Mouse (Mus musculus) midbrain, postnatal 0 days (tissue): ENCODE results near the gene Cdkn2b. TPM values are rescaled to one million over a fixed set of nuclear protein-coding genes. Genes with fewer than 3 reads are reported as not detected.

Source experiments
- ATAC-seq: fragments of 200-750 bp; cut with Nextera tagmentation; 2 replicates; pipeline ENCODE4 v1.8.0; 2017; ENCODE audit warnings: moderate number of reproducible peaks, mild to moderate bottlenecking, moderate TSS enrichment, moderate library complexity; ENCODE audit not compliant: low FRiP score
- DNase-seq: peaks from one replicate; pipeline ENCODE4 v3.0.0-alpha.2; 2015; ENCODE audit warnings: low spot score
- H3K27ac ChIP-seq: fragments of 300-500 bp; sonication (generic); 2 replicates; pipeline ENCODE4 v1.5.1; 2014; ENCODE audit warnings: low read depth, mild to moderate bottlenecking, low read length, mixed read lengths
- H3K27me3 ChIP-seq: fragments of 300-500 bp; sonication (generic); 2 replicates; pipeline ENCODE4 v1.6.1; 2014; ENCODE audit warnings: low read length, control low read depth, mixed read lengths; ENCODE audit not compliant: insufficient read depth
- H3K36me3 ChIP-seq: fragments of 300-500 bp; sonication (generic); 2 replicates; pipeline ENCODE4 v1.6.1; 2014; ENCODE audit warnings: low read length, control low read depth, mixed read lengths; ENCODE audit not compliant: insufficient read depth
- H3K4me1 ChIP-seq: fragments of 300-500 bp; sonication (generic); 2 replicates; pipeline ENCODE4 v1.6.1; 2014; ENCODE audit warnings: mild to moderate bottlenecking, control low read depth, antibody characterized with exemption, low read length, mixed read lengths; ENCODE audit not compliant: insufficient read depth
- H3K4me2 ChIP-seq: fragments of 300-500 bp; sonication (generic); 2 replicates; pipeline ENCODE4 v1.6.1; 2014; ENCODE audit warnings: low read depth, mild to moderate bottlenecking, low read length, mixed read lengths; ENCODE audit not compliant: poor library complexity, severe bottlenecking
- H3K4me3 ChIP-seq: fragments of 300-500 bp; sonication (generic); 2 replicates; pipeline ENCODE4 v1.5.1; 2014; ENCODE audit warnings: low read depth, mild to moderate bottlenecking, low read length, moderate library complexity
- H3K9ac ChIP-seq: fragments of 300-500 bp; sonication (generic); replicated peaks from 2 replicates; pipeline ENCODE4 v1.6.1; 2014; ENCODE audit warnings: mild to moderate bottlenecking, low read length, moderate library complexity, mixed read lengths; ENCODE audit not compliant: poor library complexity, severe bottlenecking
- H3K9me3 ChIP-seq: fragments of 300-500 bp; sonication (generic); 2 replicates; pipeline ENCODE4 v1.6.1; 2016; ENCODE audit warnings: low read length, control low read depth
- CTCF ChIP-seq: IDR thresholded peaks from 2 replicates; pipeline ENCODE4 v1.5.1; 2016; ENCODE audit warnings: antibody characterized with exemption, mild to moderate bottlenecking
- WGBS: fragments of 180-500 bp; shearing (Covaris S2); extraction: QIAGEN DNeasy Blood & Tissue Kit; methylation state at CpG from one replicate; pipeline ENCODE4 v1.1.7; 2014; 5-methylcytosine and 5-hydroxymethylcytosine counted together
- polyA plus RNA-seq: library from polyadenylated mRNA; unstranded; fragments of >200 nt; fragmentation: Nextera tagmentation; extraction: Ambion mirVana; gene quantifications from 2 replicates; pipeline ENCODE4 v1.2.1, GENCODE M21; 2015
- total RNA-seq: library from RNA; depleted of rRNA; stranded (reverse); fragments of >200 nt; gene quantifications from 2 replicates; pipeline ENCODE4 v1.2.3, GENCODE M21; 2014

The Cdkn2b gene
- total and polyA plus RNA-seq, 2 experiments from 2014 or later: 2.1 to 4.2 TPM

GRCm38 (mm10) chr4:89350938-89351451 lies 40.2 kb upstream of the Cdkn2b start:
- Histone ChIP-seq H3K27me3 (no peaks in the 10 kb centered on the region), H3K9ac (no peak overlapping the region), H3K36me3 (no peaks in the 10 kb centered on the region), H3K9me3 (no peaks in the 10 kb centered on the region), H3K4me3 (no peak overlapping the region), H3K4me1 (no peaks in the 10 kb centered on the region), H3K4me2 (no peak overlapping the region), H3K27ac (no peak overlapping the region)
- DNase-seq (no peak), ATAC-seq (no peak)
- TF ChIP-seq CTCF: no peak
- WGBS: 77% methylated on average over 6 of the region's 6 CpGs

DNA sequence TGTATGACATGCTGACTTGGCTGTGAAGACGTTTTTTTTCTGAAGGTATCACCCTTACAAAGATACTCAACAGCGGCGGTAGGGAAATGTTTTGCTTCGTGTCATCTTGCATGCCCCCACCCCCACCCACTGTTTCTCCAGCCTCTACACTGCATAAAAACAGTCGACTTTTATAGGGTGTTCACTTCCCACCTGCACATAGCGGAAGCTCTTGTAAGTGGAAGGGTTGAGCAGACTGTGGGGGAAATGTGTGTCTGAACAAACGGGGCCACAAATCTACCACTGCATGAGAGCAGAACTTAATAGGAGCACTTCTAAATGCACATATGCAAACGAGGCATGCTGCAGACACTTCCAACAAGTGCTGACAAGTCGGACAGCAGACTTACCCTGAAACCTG lies 39.6 kb upstream of the Cdkn2b start:
- no peak for ATAC-seq
- no peak overlapping the region for H3K4me2 ChIP-seq
- DNase-seq: no peak
- H3K4me3 ChIP-seq: no peak overlapping the region
- 70% methylated on average over 9 of the region's 9 CpGs for WGBS
- H3K9ac ChIP-seq: no peak overlapping the region
- no peaks in the 10 kb centered on the region for H3K27me3 ChIP-seq
- TF ChIP-seq CTCF: no peak
- H3K9me3 ChIP-seq: no peaks in the 10 kb centered on the region
- no peaks in the 10 kb centered on the region for H3K36me3 ChIP-seq
- H3K27ac ChIP-seq: no peak overlapping the region
- no peaks in the 10 kb centered on the region for H3K4me1 ChIP-seq

DNA sequence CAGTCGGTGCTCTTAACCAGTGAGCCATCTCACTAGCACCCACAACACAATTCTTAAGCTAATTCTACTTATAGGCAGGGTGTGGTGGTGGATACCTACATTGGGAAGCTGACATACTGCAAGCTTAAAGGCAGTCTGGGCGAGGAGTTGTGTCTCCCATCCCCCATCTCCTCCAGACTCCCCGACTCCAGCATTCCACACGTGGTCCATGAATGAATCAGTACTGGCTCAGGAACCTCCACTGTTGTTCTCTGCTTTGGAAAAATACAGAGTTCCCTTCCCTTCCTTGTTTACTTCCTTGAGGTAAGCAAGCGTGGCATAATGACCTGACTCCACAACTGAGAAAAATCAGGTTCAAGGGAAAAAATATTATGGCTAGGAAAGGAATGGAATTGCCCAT lies 38.0 kb upstream of the Cdkn2b start:
- H3K27ac ChIP-seq: no peak overlapping the region
- no peak overlapping the region for H3K9ac ChIP-seq
- no peaks in the 10 kb centered on the region for H3K36me3 ChIP-seq
- no peaks in the 10 kb centered on the region for H3K4me1 ChIP-seq
- no peaks in the 10 kb centered on the region for H3K9me3 ChIP-seq
- no peak overlapping the region for H3K4me3 ChIP-seq
- ATAC-seq (no peak; the same call in 1 of the 2 replicates), DNase-seq (no peak)
- no peaks in the 10 kb centered on the region for H3K27me3 ChIP-seq
- H3K4me2 ChIP-seq: no peak overlapping the region
- 66% methylated on average over 5 of the region's 5 CpGs for WGBS
- no peak for TF ChIP-seq CTCF

DNA sequence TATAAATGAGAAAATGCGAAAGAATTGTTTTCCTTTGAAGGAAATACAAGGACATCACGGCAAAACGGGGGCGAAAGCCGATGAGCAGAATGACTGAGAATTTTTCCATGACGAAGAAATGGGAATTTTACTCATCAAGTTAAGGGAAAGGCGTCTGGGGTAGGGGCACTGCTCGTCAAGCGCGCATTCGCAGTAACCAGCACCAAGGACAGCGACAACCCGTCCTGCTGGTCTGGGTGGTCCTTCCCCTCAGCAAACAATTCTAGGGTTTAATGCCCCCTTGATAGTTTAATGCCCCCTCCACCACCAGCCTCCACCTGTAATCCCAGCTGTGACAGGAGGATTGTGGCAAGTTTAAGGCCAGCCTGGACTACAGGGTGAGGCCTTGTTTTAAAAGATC lies 2.6 kb upstream of the Cdkn2b start:
- no peak for ATAC-seq
- 31% methylated on average over 13 of the region's 13 CpGs for WGBS
- peaks cover 53% of the 10 kb centered on the region for H3K27me3 ChIP-seq

DNA sequence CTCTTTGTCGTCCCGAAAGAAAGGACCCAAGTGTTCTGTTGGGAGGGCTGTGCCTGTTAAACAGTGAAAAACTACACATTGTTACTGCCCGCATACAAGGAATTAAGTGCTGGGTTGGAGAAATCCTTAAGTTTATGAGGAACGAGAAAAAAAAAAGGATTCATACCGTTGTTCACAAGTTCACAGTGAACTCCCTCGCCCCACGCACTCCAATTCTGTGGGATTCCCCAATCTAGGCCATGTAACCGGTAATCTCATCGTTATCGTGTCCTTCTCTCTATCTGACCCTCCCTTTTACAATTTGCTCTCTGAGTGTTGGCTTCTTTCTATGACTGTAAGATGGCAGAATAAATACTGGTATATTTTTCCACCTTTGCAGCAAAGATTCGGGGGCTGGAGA lies 843 bp downstream of the Cdkn2b start:
- TF ChIP-seq CTCF: no peak
- H3K27ac ChIP-seq: no peak overlapping the region
- ATAC-seq (no peak), DNase-seq (no peak)
- no peak overlapping the region for H3K9ac ChIP-seq
- H3K4me3 ChIP-seq: peak overlapping the region; percentile 33
- 2% methylated on average over 11 of the region's 11 CpGs for WGBS
- peaks cover 78% of the 10 kb centered on the region for H3K27me3 ChIP-seq
- no peaks in the 10 kb centered on the region for H3K36me3 ChIP-seq
- no peaks in the 10 kb centered on the region for H3K4me1 ChIP-seq
- H3K9me3 ChIP-seq: no peaks in the 10 kb centered on the region
- H3K4me2 ChIP-seq: peak overlapping the region; percentile 49; the same call in 1 of the 2 replicates

More for the DNA sequence above, 2.6 kb upstream of the Cdkn2b start:
- Histone ChIP-seq H3K27ac (no peak overlapping the region), H3K36me3 (no peaks in the 10 kb centered on the region), H3K9ac (no peak overlapping the region), H3K4me1 (no peaks in the 10 kb centered on the region), H3K4me2 (no peak overlapping the region), H3K9me3 (no peaks in the 10 kb centered on the region), H3K4me3 (no peak overlapping the region)
- no peak for DNase-seq
- TF ChIP-seq CTCF: no peak

DNA sequence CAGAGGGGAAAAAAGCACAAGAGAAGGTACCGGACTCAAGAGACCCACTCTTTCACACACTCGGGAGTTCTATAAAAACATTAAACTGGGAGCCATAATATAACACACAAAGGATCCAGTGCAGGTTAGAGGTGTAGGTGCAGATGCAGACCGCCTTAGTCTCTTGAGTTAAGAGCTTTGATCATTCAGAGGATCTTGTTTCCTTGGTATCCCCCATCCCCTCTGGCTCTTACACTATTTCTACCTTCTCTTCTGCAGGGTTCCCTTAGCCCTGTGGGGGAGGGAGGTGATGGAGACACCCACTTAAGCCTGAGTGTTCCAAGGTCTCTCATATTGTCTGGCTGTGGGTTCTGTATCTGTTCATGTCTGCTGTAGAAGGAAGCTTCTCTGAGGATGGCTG lies 2.8 kb downstream of the Cdkn2b start:
- Histone ChIP-seq H3K36me3 (no peaks in the 10 kb centered on the region), H3K27ac (no peak overlapping the region), H3K4me2 (no peak overlapping the region), H3K9me3 (no peaks in the 10 kb centered on the region), H3K9ac (no peak overlapping the region), H3K27me3 (peaks cover 83% of the 10 kb centered on the region), H3K4me1 (no peaks in the 10 kb centered on the region), H3K4me3 (no peak overlapping the region)
- 11% methylated on average over 3 of the region's 3 CpGs for WGBS
- no peak for ATAC-seq
- no peak for DNase-seq
- TF ChIP-seq CTCF: no peak
